Mouse (Mus musculus) MEL (cell line): ENCODE results near the gene Slc16a9. TPM values are rescaled to one million over a fixed set of nuclear protein-coding genes. Genes with fewer than 3 reads are reported as not detected.

Source experiments
- DNase-seq: peaks from one replicate; pipeline ENCODE4 v3.0.0; 2011; ENCODE audit warnings: low read depth, low spot score
- H3K27ac ChIP-seq: 2 replicates; pipeline ENCODE4 v1.5.1; 2012; ENCODE audit warnings: low read depth, mild to moderate bottlenecking, control low read depth, low read length, moderate library complexity; ENCODE audit not compliant: control insufficient read depth
- H3K27me3 ChIP-seq, 2 experiments: fragments of 150-350 bp in 1 of 2; sonication (generic) in 1 of 2; 2 replicates each; pipeline ENCODE4 v1.6.1; 2012; ENCODE audit warnings: low read length in 2 of 2, mild to moderate bottlenecking in 2 of 2, improper control_type of control experiment in 1 of 2, moderate library complexity in 1 of 2; ENCODE audit not compliant: insufficient read depth in 2 of 2, control insufficient read depth in 1 of 2
- H3K36me3 ChIP-seq, 2 experiments: 2 replicates each; pipeline ENCODE4 v1.6.1; 2012 to 2014; ENCODE audit warnings: low read length in 2 of 2, improper control_type of control experiment in 1 of 2, inconsistent platforms in 1 of 2, mild to moderate bottlenecking in 1 of 2; ENCODE audit not compliant: insufficient read depth in 2 of 2, control insufficient read depth in 1 of 2
- H3K4me1 ChIP-seq, 2 experiments: fragments of 150-350 bp in 1 of 2; sonication (generic) in 1 of 2; 2 replicates each; pipeline ENCODE4 v1.6.1; 2012; ENCODE audit warnings: low read length in 2 of 2, improper control_type of control experiment in 1 of 2, mild to moderate bottlenecking in 1 of 2; ENCODE audit not compliant: insufficient read depth in 2 of 2, control insufficient read depth in 1 of 2
- H3K4me3 ChIP-seq, 2 experiments: fragments of 150-350 bp in 1 of 2; sonication (generic) in 1 of 2; 2 replicates each; pipeline ENCODE4 v1.5.1; 2012; ENCODE audit warnings: low read depth in 2 of 2, low read length in 2 of 2, mild to moderate bottlenecking in 2 of 2, moderate library complexity in 2 of 2, control low read depth in 1 of 2, improper control_type of control experiment in 1 of 2; ENCODE audit not compliant: control insufficient read depth in 1 of 2, insufficient read depth in 1 of 2
- H3K79me2 ChIP-seq: 2 replicates; pipeline ENCODE4 v1.6.1; 2012; ENCODE audit warnings: mild to moderate bottlenecking, low read length, moderate library complexity; ENCODE audit not compliant: control insufficient read depth, poor library complexity, insufficient read depth
- H3K9ac ChIP-seq: 2 replicates; pipeline ENCODE4 v1.6.1; 2012; ENCODE audit warnings: low read depth, mild to moderate bottlenecking, control low read depth, low read length, moderate library complexity; ENCODE audit not compliant: control insufficient read depth, poor library complexity, severe bottlenecking
- H3K9me3 ChIP-seq: fragments of 150-350 bp; sonication (generic); replicated peaks from 2 replicates; pipeline ENCODE4 v1.6.1; 2012; ENCODE audit warnings: mild to moderate bottlenecking, low read length, improper control_type of control experiment, moderate library complexity; ENCODE audit not compliant: insufficient read depth
- CHD1 ChIP-seq: IDR thresholded peaks from 2 replicates; pipeline ENCODE4 v1.6.1; 2012; ENCODE audit warnings: low read depth, mild to moderate bottlenecking, inconsistent platforms, low read length, improper control_type of control experiment
- CHD2 ChIP-seq: IDR thresholded peaks from 2 replicates; pipeline ENCODE4 v1.6.1; 2011; ENCODE audit warnings: low read length, improper control_type of control experiment
- EP300 ChIP-seq, 2 experiments: IDR thresholded peaks; 2 replicates each; pipeline ENCODE4 v1.6.1; 2011; ENCODE audit warnings: improper control_type of control experiment in 2 of 2, low read length in 2 of 2, low read depth in 1 of 2, mild to moderate bottlenecking in 1 of 2
- GABPA ChIP-seq: IDR thresholded peaks from 2 replicates; pipeline ENCODE4 v1.6.1; 2012; ENCODE audit warnings: low read depth, mild to moderate bottlenecking, inconsistent platforms, low read length, improper control_type of control experiment, moderate library complexity
- GATA1 ChIP-seq: IDR thresholded peaks from 2 replicates; pipeline ENCODE4 v1.6.1; 2011; ENCODE audit warnings: low read depth, low read length, improper control_type of control experiment
- KAT2A ChIP-seq: conservative IDR thresholded peaks from 2 replicates; pipeline ENCODE4 v1.6.1; 2012; ENCODE audit warnings: low read depth, low read length, improper control_type of control experiment, inconsistent platforms
- MAFK ChIP-seq: IDR thresholded peaks from 2 replicates; pipeline ENCODE4 v1.6.1; 2011; ENCODE audit warnings: low read depth, mild to moderate bottlenecking, low read length, improper control_type of control experiment, borderline replicate concordance
- MAX ChIP-seq: IDR thresholded peaks from 2 replicates; pipeline ENCODE4 v1.6.1; 2011; ENCODE audit warnings: low read length, improper control_type of control experiment
- MAZ ChIP-seq: IDR thresholded peaks from 2 replicates; pipeline ENCODE4 v1.6.1; 2012; ENCODE audit warnings: low read depth, mild to moderate bottlenecking, inconsistent platforms, low read length, improper control_type of control experiment
- MEF2A ChIP-seq: IDR thresholded peaks from 2 replicates; pipeline ENCODE4 v1.6.1; 2014; ENCODE audit warnings: low read depth, mild to moderate bottlenecking, inconsistent platforms, low read length, improper control_type of control experiment; ENCODE audit not compliant: poor library complexity, insufficient replicate concordance, severe bottlenecking; ENCODE audit errors: extremely low read depth
- MXI1 ChIP-seq: IDR thresholded peaks from 2 replicates; pipeline ENCODE4 v1.6.1; 2011; ENCODE audit warnings: mild to moderate bottlenecking, low read depth, low read length, improper control_type of control experiment
- MYC ChIP-seq: IDR thresholded peaks from 2 replicates; pipeline ENCODE4 v1.6.1; 2011; ENCODE audit warnings: low read depth, mild to moderate bottlenecking, low read length, improper control_type of control experiment, moderate library complexity
- NRF1 ChIP-seq: IDR thresholded peaks from 2 replicates; pipeline ENCODE4 v1.6.1; 2014; ENCODE audit warnings: low read depth, mild to moderate bottlenecking, inconsistent platforms, low read length, improper control_type of control experiment, moderate library complexity; ENCODE audit not compliant: poor library complexity, insufficient read depth, severe bottlenecking
- RCOR1 ChIP-seq: IDR thresholded peaks from 2 replicates; pipeline ENCODE4 v1.6.1; 2012; ENCODE audit warnings: low read depth, mild to moderate bottlenecking, inconsistent platforms, low read length, improper control_type of control experiment
- TAL1 ChIP-seq: IDR thresholded peaks from 2 replicates; pipeline ENCODE4 v1.6.1; 2012; ENCODE audit warnings: mild to moderate bottlenecking, inconsistent platforms, low read length, moderate library complexity, mixed read lengths
- USF2 ChIP-seq, 2 experiments: IDR thresholded peaks; 2 replicates each; pipeline ENCODE4 v1.6.1; 2011 to 2012; ENCODE audit warnings: improper control_type of control experiment in 2 of 2, low read length in 2 of 2, borderline replicate concordance in 1 of 2, inconsistent platforms in 1 of 2, low read depth in 1 of 2, mild to moderate bottlenecking in 1 of 2; ENCODE audit not compliant: insufficient read depth in 1 of 2
- ZMIZ1 ChIP-seq: IDR thresholded peaks from 2 replicates; pipeline ENCODE4 v1.6.1; 2012; ENCODE audit warnings: low read depth, mild to moderate bottlenecking, inconsistent platforms, low read length, improper control_type of control experiment, moderate library complexity
- ZNF384 ChIP-seq: IDR thresholded peaks from 2 replicates; pipeline ENCODE4 v1.6.1; 2012; ENCODE audit warnings: low read depth, mild to moderate bottlenecking, inconsistent platforms, low read length, improper control_type of control experiment
- polyA plus RNA-seq, 2 experiments: library from polyadenylated mRNA; stranded (reverse) in 1 of 2; unstranded in 1 of 2; fragments of >175 nt in 1 of 2; fragments of >200 nt in 1 of 2; gene quantifications; 2 replicates each; pipeline versions ENCODE4 v1.2.1 to v1.2.4; 2012; ENCODE audit warnings: low replicate concordance in 2 of 2, low read depth in 1 of 2; ENCODE audit not compliant: insufficient read length in 2 of 2, insufficient read depth in 1 of 2, missing spikeins in 1 of 2
- total RNA-seq: library from RNA; depleted of rRNA; stranded (reverse); fragments of 300-350 nt; gene quantifications from 2 replicates; pipeline ENCODE4 v1.2.3, GENCODE M21; 2012

Gene Slc16a9
- total and polyA plus RNA-seq, 3 experiments, result not detected

GRCm38 (mm10) chr10:70204505-70205399 is 40.1 kb upstream of the Slc16a9 start, which contains the start of gene Mrln:
TSS of gene Mrln (plus strand) at chr10:70204664.
- no peaks in the 10 kb centered on the region for H3K79me2 ChIP-seq
- no peak within 1 kb of the TSS for H3K9ac ChIP-seq
- no peaks in the 10 kb centered on the region for H3K9me3 ChIP-seq
- no peaks in the 10 kb centered on the region for H3K36me3 ChIP-seq
- H3K4me1 ChIP-seq, result peaks cover 0 to 3% of the 10 kb centered on the region in 2 experiments; a peak in 1 of 4 replicates
- H3K4me3 ChIP-seq, result no peak within 1 kb of the TSS
- no peak for TF ChIP-seq GABPA
- TF ChIP-seq RCOR1, result no peak
- TF ChIP-seq USF2 (IDR thresholded peaks at IDR 0.05; ENCODE audit: borderline replicate concordance in 1 of 2, insufficient read depth in 1 of 2, low read depth in 1 of 2, low read length in 2 of 2), result no peak
- TF ChIP-seq MYC, result no peak
- no peak for TF ChIP-seq MAFK
- TF ChIP-seq NRF1, result no peak
- no peak for TF ChIP-seq KAT2A
- TF ChIP-seq TAL1, result no peak
- no peak for DNase-seq
- no peak within 1 kb of the TSS for H3K27ac ChIP-seq
- no peaks in the 10 kb centered on the region for H3K27me3 ChIP-seq

- Histone ChIP-seq H3K4me3 (no peak overlapping the region), H3K9ac (no peak overlapping the region), H3K27ac (no peak overlapping the region), H3K4me1 (no peaks in the 10 kb centered on the region), H3K9me3 (no peaks in the 10 kb centered on the region), H3K27me3 (no peaks in the 10 kb centered on the region), H3K36me3 (no peaks in the 10 kb centered on the region), H3K79me2 (no peaks in the 10 kb centered on the region)
- no peak for TF ChIP-seq MAX
- TF ChIP-seq CHD2, result no peak
- no peak for TF ChIP-seq MEF2A
- no peak for TF ChIP-seq MAZ
- TF ChIP-seq RCOR1, result no peak
- no peak for TF ChIP-seq NRF1
- TF ChIP-seq ZMIZ1, result no peak
- TF ChIP-seq GATA1, result no peak
- TF ChIP-seq MAFK, result no peak
- no peak for TF ChIP-seq MXI1
- TF ChIP-seq CHD1, result no peak
- no peak for TF ChIP-seq ZNF384
- TF ChIP-seq EP300 (IDR thresholded peaks at IDR 0.05; ENCODE audit: low read depth in 1 of 2, low read length in 2 of 2), result no peak
- no peak for DNase-seq
These were observed 33.6 kb upstream of the Slc16a9 start for GRCm38 (mm10) chr10:70211281-70211680.
